Mouse (Mus musculus) fibroblast of lung, adult 2 months (primary cell): ENCODE data around the gene Fndc3a.

Experiments used
- DNase-seq: peaks from one replicate; pipeline ENCODE4 v3.0.0-alpha.2; 2011; ENCODE audit warnings: low read depth

Gene Fndc3a

DNA sequence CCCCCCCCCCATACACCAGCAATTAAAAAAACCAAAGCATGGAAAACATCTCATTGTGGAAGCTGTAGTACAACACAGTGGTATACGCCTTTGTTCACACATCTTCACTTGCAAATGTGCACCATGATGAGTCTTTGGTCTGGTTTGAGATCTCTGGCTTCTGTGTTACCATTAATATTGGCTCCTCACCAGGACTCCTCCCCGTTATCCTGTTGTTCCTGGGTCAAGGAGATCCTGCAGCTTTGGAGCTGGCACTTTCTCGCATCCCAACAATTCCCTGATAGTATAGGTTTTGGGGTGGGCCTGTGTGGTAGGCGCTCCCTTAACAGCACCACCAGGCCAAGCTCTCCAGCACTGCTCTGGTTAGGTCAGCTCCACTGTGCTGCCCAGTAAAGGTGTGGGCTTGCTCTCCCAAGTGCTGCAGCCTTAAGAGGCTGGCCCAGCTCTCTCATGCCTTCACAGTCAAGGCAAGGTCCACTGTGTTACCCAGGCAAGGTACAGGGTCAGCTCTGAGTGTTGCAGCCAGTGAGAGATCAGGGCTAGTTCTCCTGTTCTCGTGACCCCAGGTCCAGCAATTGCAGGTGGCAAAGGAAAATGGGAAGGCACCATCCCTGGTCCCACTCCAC, 173.3 kb downstream of the Fndc3a start:
- DNase-seq, result no peak

DNA sequence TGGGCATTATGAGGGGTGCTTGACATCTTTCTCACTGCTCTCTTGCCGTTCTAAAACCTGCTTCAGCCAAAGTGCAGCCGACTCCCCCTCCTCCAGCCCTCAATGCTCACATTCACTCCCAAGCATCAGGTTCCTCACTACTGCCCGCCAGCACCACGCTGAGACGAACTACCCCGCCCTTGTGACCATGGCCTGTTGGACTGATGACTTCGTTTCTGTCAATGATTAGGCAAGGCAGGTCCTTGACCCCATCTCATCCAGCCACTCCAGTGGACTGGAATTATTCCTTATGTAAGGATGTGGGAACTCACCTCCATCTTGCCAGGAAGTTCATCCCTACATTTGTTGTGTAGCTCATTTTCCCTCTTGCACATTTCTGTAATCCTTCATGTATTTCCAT, 175.9 kb downstream of the Fndc3a start:
- no peak for DNase-seq

DNA sequence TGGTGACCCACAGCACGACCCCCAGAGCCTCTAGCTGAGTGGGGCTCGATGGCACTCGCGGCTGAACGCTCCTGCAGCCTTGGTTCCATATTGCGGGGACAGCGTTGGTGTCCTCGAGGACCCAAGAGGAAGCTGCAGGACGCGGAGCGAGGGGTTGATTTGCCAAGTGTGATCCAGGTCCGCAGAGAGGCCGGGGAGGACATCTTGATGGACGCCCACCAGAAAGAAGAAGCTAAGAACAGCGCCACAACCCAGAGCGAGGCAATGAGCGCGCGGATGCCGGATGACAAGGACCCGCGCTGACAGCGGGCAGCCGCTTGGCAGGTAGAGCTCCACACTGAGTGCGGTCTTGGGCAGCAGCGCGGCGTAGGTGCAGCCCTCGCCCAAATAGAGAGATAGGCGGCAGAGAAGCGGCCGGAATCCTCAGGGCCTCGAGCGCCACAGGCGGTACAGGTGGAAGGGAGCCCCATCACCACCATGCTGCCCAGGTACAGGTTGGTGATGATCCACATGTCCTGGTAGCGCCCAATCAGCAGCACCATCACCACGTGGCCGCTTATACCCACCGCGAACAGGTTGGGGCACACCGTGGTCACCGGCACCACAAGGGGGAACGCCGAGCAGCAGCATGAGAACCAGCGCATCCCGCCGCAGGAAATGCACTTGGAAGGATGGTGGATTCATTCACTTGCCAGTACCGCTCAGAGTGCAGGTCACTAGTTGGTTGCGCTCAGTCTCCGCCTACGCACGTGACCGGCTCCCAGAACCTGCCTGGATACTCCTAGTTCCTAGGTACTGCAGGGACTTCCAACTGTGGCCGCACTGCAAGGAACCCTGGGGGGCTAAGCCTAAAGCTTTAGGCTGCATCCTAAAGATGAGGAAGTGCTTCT, 177.5 kb downstream of the Fndc3a start:
- DNase-seq, result peak; percentile 2

DNA sequence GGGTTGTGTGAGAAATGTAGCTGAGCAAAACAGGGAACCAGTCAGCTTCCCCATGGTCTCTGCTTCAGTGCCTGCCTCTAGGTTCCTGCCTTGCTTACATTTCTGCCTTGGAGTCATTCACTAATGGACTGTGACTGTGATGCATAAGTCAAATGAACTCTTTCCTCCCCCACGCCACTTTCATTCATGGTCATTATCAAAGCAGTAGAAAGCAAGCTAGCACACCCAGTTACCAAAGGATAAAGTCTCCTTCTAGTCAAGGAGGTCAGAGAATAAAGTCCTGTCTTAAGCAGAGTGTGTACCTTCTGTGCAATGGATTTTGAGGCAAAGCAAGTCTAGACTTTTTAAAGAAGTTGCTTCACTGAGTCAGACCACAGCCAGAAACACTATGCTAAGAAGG, 182.7 kb downstream of the Fndc3a start:
- DNase-seq, result no peak

DNA sequence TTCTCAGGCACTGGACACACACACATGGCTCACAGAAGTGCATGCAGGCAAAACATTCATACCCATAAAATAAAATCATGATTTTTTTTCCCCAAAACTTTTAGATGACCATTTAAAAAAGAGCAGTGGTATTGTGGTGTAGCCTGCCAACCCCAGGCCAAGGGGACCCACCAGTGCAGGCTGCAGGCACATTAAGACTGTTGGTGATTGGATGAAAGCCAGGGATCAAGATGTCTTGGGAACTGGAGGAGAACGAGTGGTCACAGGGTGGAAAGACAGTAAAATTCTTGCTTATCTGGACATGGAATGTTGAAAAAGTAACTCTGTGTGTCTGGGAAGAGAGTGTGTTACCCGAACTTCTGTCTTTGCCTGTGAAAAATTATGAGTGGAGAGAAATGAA, 190.2 kb downstream of the Fndc3a start:
- DNase-seq, result no peak

DNA sequence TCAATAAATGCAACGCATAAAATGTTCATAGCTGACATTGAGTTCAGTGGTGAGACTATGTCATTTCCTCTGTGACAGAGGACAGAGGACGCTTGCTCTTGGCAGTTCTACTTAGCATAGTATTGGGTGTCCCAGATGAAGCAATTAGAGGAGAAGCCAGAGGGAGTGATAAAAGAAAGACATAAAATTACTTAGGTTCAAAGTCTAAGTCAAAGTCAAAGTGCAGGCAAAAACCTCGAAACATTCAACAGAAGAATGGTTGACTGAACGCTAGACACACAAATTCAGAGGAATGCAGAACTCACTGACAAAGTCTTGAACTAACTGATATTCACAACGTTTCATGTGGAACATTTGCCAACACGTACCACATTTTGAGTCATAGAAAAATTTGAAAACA, 191.0 kb downstream of the Fndc3a start:
- DNase-seq, result no peak

DNA sequence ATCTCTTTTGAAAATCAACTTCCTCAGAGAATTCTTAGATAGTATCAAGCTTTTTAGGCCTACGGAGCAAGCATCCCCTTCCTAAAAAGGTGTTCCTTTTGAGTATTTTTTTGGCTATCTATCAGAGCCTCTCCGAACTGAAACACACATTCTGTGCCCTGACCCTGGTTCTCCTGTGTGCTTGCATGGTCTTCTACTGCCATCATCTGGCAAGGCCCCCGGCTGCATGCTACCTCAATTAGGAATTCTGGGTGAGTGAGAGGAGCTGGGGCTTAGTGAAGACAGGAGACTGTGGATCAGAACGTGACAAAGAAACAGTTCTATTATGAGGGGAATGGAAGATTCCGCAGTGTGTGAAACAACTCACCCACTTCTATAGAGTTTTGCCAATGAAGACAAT, 193.4 kb downstream of the Fndc3a start:
- DNase-seq, result no peak

DNA sequence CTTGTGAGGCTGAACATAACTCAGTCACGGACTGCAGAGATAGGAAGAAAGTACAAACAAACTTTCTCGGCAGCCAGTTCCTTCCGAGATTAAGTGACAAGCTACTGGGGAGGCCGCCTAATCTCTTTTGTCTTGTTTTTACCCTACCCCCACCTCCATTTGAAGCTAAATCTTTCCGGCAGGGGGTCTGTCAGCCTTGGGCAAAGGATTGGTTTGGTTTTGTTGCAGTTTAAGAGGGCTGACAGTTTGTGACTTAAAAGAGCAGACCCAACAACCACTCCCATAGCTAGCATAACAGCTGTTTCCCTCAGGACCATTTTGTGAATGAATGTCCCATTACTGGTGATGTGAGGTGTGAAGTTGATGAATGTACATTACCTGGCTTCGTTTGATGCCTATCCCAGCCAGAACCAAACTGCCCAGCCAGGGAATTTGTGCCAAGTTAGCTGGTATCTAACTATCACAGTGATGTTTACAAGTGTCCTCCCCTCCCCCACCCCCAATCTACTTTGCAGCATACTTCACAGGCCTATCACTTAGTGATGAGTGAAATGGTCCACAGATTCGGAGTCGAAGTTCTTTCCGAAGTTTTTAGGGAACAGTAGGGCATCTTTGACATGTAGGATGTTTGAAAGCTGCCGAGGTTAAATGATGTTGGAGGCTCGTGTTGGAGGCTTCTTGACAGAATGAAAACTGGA, 202.9 kb downstream of the Fndc3a start:
- no peak for DNase-seq

DNA sequence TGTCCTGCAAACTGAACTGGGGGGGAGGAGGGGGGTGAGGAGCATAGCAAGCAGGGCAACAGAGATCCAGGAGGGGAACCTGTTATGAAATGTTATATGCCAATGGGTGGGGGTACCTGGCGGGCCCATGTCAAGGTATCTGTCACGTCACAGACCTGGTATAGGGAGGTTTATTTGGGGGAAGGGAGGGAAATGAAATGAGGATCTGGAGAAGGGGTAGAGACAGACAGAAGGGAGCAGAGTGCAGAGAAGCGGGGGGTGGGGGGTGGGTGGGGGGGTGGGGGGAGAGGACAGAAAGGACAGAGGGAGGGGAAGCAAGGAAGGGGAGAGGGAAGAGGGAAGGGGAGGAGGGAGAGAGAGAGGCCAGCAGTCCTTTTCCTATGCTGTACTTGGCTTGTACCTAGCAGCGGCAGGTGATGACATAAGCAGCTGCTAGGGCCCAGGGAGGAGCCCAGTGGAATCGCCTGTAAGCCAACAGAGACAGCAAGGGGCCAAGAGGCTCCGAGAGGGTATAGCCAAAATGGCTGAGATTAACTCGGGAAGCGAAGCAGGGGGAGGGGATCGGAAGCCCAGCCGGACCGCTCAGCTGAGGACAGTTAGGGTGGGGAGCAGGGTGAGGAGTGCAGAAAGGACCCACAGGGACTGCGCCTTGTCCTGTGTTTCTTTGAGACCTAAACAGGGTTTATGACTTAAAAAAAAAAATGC, 203.6 kb downstream of the Fndc3a start:
- no peak for DNase-seq

DNA sequence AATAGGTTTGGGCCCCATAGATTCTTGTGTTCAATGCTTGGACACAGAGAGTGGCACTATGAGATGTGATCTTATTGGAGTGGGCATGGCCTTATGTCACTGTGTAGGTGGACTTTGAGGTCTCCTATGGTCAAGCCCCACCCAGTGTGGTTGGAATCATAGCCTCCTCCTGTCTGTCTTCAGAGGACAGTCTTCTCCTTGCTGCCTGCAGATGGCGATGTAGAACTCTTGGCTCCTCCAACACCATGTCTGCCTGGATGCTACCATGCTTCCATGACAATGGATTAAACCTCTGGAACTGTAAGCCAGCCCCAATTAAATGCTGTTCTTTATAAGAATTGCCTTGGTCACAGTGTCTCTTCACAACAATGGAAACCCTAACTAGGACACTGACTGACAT, 204.8 kb downstream of the Fndc3a start:
- no peak for DNase-seq

DNA sequence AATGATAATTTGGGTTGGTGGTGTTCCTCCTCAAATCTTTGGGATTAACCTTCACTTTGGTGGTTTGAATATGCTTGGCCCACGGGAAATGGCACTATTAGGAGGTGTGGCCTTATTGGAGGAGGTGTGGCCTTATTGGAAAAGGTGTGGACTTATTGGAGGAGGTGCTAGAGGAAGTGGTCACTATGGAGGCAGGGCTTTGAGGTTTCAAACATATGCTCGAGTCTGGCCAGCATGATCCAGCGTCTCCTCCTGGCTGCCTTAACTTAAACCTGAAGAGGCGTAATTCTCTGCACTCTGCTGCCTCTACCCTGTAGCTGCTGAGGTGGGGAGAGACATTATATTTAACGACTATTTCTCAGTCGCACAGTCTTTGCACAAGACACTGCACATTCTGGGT, 206.6 kb downstream of the Fndc3a start:
- DNase-seq, result no peak

DNA sequence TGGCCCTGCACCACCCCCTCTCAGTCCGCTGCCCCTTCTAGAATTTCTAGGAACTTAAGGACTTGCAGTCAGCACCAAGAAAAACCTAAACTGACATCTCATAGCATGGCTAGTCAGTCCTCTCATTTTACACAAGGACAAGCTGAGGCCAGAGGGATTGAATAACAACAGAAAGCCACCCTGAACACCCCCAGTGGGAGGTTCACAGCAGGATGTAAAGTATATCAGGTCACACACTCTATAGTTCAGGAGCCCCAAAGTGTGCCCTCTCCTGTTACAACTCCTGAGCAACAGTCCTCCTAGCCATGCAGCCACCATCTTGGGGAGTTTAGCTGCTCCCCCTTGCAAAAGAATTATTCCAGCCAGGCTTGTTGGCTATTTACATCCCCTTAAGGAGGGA, 216.0 kb downstream of the Fndc3a start:
- no peak for DNase-seq

DNA sequence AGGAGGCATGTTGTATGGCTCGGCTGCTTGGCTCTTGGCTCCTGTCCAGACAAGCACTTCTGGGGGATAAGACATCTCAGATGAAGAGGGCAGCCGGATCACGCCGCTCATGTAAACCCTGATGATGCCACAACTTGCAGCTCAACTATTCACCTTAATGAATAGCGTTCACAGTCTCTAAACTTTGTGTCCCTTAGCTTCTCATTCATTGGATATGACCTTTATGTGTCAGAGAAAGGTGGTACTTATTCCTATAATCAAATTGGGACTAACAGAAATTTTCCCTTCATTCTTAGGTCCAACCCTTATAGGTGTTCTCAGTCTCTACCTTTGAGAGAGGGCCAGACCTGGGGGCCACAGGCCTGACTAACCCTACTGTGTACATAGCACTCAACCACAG, 218.1 kb downstream of the Fndc3a start, which contains the start of gene Gm9195:
Gene Gm9195 (minus strand): TSS at position 101 of the 400 bp plus-strand sequence.
- no peak for DNase-seq

DNA sequence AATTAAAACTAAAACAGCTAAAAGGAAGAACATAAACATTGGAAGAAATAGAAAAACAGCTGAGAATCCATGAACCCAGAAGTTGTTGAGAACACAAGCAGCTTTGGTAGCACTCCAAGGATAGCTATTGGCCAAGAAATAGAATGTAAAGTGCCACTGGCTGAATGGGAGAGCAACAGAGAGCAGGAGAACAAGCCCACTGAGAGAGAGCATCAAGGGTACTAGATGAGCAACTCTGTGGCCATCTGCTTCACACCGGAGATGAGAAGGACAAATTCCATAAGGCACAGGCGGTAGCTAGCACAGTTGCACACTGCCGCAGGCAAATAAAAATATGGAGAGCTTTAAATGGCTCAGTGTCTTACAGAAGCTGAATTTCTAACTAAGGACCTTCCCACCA, 219.4 kb downstream of the Fndc3a start:
- no peak for DNase-seq
